Mouse (Mus musculus): Measurements from ENCODE around the gene Zfp683.

DNA sequence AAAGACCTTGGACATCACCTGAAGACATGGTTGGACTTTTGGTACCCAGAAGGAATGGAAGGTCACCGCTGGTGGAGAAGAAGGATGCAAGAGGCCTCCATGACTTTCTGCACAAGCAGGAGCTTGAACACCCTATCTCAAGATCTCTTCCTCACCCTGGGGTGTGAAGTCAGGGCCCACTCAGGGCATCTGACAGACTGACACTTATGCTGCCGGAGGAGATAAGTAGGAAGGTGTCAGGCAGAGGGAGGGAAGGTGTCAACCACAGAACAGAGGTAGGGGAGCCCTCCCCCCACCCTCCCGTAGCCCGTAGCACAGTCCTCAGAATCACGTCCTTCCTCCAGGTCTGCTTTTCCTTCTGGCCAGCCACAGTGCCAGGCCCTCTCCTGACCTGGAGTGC, 6.0 kb upstream of the Zfp683 start:
- TF ChIP-seq GATA1 (IDR thresholded peaks at IDR 0.05; ENCODE audit: borderline replicate concordance, low read length) = no peak
- TF ChIP-seq FLI1 (IDR thresholded peaks at IDR 0.05; ENCODE audit: low read length) = no peak
